ENCODE assay signal across 8 mouse cellular contexts in the genomic region with DNA sequence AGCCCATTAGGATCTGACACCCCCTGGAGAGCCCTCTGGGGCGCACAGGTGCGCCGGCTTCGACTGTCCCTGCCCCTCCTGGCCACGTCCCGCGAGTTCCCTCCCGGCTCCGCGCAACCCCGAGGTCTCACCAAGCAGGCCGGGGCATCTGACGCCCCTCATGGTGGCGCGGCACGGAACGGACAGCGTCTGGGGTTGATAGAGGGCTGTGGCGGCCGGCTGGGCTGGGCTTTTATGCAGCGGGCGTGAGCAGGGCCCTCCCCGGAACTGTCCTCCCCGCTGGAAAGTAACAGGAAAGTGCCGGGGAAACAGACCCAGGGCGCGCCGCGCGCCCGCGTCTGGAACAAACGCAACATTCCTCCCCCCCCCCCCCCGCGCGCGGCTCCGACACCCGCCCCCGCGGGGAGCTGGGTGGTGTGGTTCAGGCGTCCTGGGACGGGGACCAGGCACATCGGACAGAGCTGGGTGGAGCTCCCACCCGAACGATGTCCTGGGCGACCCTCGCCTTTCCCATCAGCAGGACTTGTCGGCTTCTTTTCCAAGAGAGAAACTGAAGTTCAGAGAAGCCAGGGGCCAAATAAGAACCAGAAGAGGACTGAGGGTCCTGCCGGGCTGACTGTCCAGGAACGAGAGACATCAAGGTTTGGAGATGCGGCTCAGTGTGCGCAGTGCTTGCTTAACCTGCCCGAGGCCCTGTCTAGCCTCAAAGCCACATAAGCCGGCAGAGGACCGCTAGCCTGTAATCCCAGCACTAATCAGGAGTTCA. TPM values are rescaled to one million over a fixed set of nuclear protein-coding genes. Genes with fewer than 3 reads are reported as not detected.
A peak's percentile ranks its signal among the peaks of the same experiment; 100 is the strongest.
DNase-seq lines count a peak whose midpoint lies in the region; ATAC-seq and TF ChIP-seq lines count a peak whose summit lies in the region.

A gene (minus strand): TSS at position 351 of the 766 bp plus-strand sequence.

- H3K27ac ChIP-seq in kidney, adult 2 months (ENCODE audit: insufficient read depth, low read depth, low read length) = peak within 1 kb of the TSS; percentile 84
- peak within 1 kb of the TSS; percentile 94 for H3K27ac ChIP-seq in lung, embryonic 16.5 days (ENCODE audit: low read length)

- H3K4me2 ChIP-seq in lung, embryonic 16.5 days (ENCODE audit: low read depth, low read length) = peak within 1 kb of the TSS; percentile 75

- peaks cover 6% of the 10 kb centered on the region; the same call in 1 of the 2 replicates for H3K4me1 ChIP-seq in kidney, adult 2 months (ENCODE audit: control insufficient read depth, insufficient read depth, low read length)
- H3K4me1 ChIP-seq in lung, embryonic 16.5 days (replicated peaks; ENCODE audit: control insufficient read depth, insufficient read depth, low read length) = peaks cover 31% of the 10 kb centered on the region

- TF ChIP-seq CTCF in kidney, adult 2 months (conservative IDR thresholded peaks at IDR 0.05; ENCODE audit: insufficient read depth, insufficient read length, low read depth, low read length) = no peak

- H3K4me3 ChIP-seq in kidney, adult 2 months (ENCODE audit: insufficient read depth, low read depth, low read length) = peak within 1 kb of the TSS; percentile 63
- H3K4me3 ChIP-seq in lung, embryonic 16.5 days (ENCODE audit: low read length) = peak within 1 kb of the TSS; percentile 66

- WGBS in kidney, adult 2 months = 3% methylated on average over 54 of the region's 56 CpGs
- under 1% methylated on average over 46 of the region's 56 CpGs for WGBS in lung, embryonic 16.5 days

- no peak for DNase-seq in layer of hippocampus, adult 8-10 months (ENCODE audit: low spot score in 2 of 2)
- DNase-seq in layer of hippocampus, postnatal 36 days = no peak
- peak; percentile 61 for DNase-seq in embryo, embryonic 9.5 days (ENCODE audit: extremely low spot score)
- peak; percentile 90 for DNase-seq in heart, adult 8-10 months (ENCODE audit: low spot score)
- DNase-seq in kidney, adult 2 months = peak; percentile 87
- DNase-seq in urinary bladder, postnatal 14 days (ENCODE audit: low spot score) = peak; percentile 74

- H3K27me3 ChIP-seq in kidney, adult 2 months (replicated peaks; ENCODE audit: control insufficient read depth, insufficient read depth, low read length) = no peaks in the 10 kb centered on the region
- no peaks in the 10 kb centered on the region; the same call in 1 of the 2 replicates for H3K27me3 ChIP-seq in lung, embryonic 16.5 days (ENCODE audit: control insufficient read depth, insufficient read depth, low read depth, low read length)

- H3K9me3 ChIP-seq in lung, embryonic 16.5 days (ENCODE audit: control insufficient read depth, low read length) = no peaks in the 10 kb centered on the region

- H3K9ac ChIP-seq in lung, embryonic 16.5 days (ENCODE audit: low read length) = peak within 1 kb of the TSS; percentile 77

- ATAC-seq in lung, embryonic 16.5 days (ENCODE audit: low read depth) = peak; percentile 90
- ATAC-seq in neutrophil, adult 5-6 weeks (ENCODE audit: extremely low read depth, insufficient number of reproducible peaks, low FRiP score, poor library complexity, severe bottlenecking) = peak; percentile 25

- no peaks in the 10 kb centered on the region for H3K36me3 ChIP-seq in kidney, adult 2 months (ENCODE audit: control insufficient read depth, insufficient read depth, low read length)
- no peaks in the 10 kb centered on the region for H3K36me3 ChIP-seq in lung, embryonic 16.5 days (ENCODE audit: control insufficient read depth, insufficient read depth, low read length)

- no peak for TF ChIP-seq POLR2A in kidney, adult 2 months (IDR thresholded peaks at IDR 0.05; ENCODE audit: low read depth, low read length)

RNA-seq across cellular contexts. Expression of the gene that starts here (rescaled TPM):
- 10 to 100 TPM in 3 of 4 experiments, 1 to 10 TPM in 1; 9.9 to 13.4 (median 10.4) TPM for total RNA-seq in layer of hippocampus, adult 8-10 months (2022)
- 1 to 10 TPM; 7.6 to 7.7 TPM for total RNA-seq in layer of hippocampus, postnatal 36 days (2021)
- total RNA-seq in heart, adult 8-10 months (2022) = 10 to 100 TPM; 42.4 to 50.4 (median 43.5) TPM
- polyA plus RNA-seq in kidney, adult 2 months (2012; rRNA removed) = 45.1 and 46.6 TPM in 2 replicates
- 77.6 and 78.2 TPM in 2 replicates for polyA plus RNA-seq in lung, embryonic 16.5 days (2015; fragmentation: Nextera tagmentation; extraction: Ambion mirVana)
- 1,105 and 1,130 TPM in 2 replicates for total RNA-seq in neutrophil, adult 5-6 weeks (2017)

Comparison
In these comparisons a context has a peak if more than half of its experiments do, and no peak if none do; other contexts are left out.
1. RNA of the gene that starts here (total RNA-seq): 1,105 to 1,130 TPM in neutrophil, adult 5-6 weeks; 42.4 to 50.4 TPM in heart, adult 8-10 months, 9.9 to 13.4 TPM in layer of hippocampus, adult 8-10 months and 7.6 to 7.7 TPM in layer of hippocampus, postnatal 36 days; every median in the first group is over 10 times any median in the second.
2. DNase-seq: peak in embryo, embryonic 9.5 days (single experiment), heart, adult 8-10 months (single experiment), kidney, adult 2 months (single experiment) and urinary bladder, postnatal 14 days (single experiment); none in layer of hippocampus, adult 8-10 months (0 of 2) and layer of hippocampus, postnatal 36 days (0 of 2).